Mouse (Mus musculus): ENCODE results near the gene Cyb5r3. TPM values are rescaled to one million over a fixed set of nuclear protein-coding genes. Genes with fewer than 3 reads are reported as not detected.

Gene Cyb5r3
- polyA plus RNA-seq (2014; fragmentation: Nextera tagmentation; extraction: Ambion mirVana), result 136 and 149 TPM in 2 replicates

DNA sequence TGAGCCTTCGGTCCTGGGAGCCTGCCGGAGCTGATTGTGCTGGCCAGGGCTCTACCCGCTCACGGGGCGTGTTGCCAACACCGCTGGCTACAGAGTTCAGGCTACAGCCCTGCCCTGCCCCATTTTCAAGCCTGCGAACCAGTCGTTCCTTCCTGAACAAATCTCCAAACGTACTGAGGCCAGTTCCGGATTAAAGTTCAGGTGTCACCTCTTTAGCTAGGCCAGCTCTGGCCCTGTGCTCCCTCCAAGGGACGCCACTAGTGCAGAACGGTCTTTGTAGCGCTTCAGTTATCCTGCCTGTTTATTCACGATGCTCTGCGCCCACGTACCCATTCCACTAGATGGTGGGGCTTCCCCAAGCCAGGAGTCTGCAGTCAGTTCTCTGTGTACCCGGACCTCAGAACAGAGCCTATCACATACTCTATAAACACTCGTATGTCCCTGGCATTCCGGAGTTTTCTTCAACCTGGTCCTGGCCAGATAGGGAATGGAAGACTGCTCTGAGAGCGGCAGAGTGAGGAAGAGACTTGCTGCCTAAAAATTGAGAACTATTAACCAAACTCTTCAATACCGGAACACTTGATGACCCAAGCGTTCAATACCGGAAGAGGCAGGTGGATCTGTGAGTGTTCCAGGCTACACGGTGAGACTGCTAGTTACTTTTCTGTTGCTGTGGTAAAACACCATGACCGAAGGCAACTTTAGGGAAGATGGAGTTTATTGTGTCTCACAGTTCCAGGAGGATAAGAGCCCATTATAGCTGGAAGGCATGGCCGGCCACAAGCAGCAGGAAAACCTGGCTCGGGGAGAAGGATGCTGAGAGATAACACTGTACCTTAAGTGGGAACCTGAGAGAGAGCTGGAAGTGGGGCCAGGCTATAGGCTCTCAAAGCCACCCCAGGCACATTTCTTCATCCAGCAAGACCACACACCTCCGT lies at the start of gene Cyb5r3:
Gene Cyb5r3 (minus strand): TSS at position 101 of the 938 bp plus-strand sequence.
- Histone ChIP-seq H3K27ac (replicated peaks; ENCODE audit: low read depth, low read length) (peak within 1 kb of the TSS; percentile 65; the same call in 1 of the 2 replicates), H3K9ac (ENCODE audit: low read length) (peak within 1 kb of the TSS; percentile 79), H3K36me3 (ENCODE audit: control insufficient read depth, insufficient read depth, low read length) (no peaks in the 10 kb centered on the region), H3K4me2 (ENCODE audit: low read depth, severe bottlenecking) (peak within 1 kb of the TSS; percentile 89), H3K27me3 (ENCODE audit: control insufficient read depth, insufficient read depth, low read length) (no peaks in the 10 kb centered on the region), H3K4me1 (ENCODE audit: control insufficient read depth, insufficient read depth, low read length) (peaks cover 4% of the 10 kb centered on the region; the same call in 1 of the 2 replicates), H3K9me3 (ENCODE audit: control insufficient read depth, low read length) (no peaks in the 10 kb centered on the region), H3K4me3 (ENCODE audit: low read depth, low read length) (peak within 1 kb of the TSS; percentile 81)
- DNase-seq (ENCODE audit: low spot score), result no peak
- WGBS, result 39% methylated on average over 28 of the region's 28 CpGs
- ATAC-seq (ENCODE audit: insufficient number of reproducible peaks, low FRiP score, low TSS enrichment, low read depth), result peak; percentile 55; the same call in 1 of the 2 replicates

DNA sequence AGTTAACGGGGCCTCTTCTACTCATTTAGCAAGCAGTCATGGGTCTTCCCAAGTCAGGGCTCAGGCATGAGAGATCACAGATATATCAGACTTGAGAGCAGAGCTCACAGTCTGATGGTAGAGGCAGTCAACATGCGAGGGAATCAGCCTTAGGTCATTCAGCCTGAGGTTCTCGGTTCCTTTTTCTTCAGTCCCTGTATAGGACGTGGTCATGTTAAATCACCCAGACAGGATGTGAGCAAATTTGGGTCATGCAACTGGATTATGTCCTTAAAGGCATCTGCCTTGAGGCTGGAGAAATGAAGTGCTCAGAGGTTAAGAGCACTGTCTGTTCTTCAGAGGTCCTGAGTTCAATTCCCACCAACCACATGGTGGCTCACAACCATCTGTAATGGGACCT lies 49.3 kb upstream of the Cyb5r3 start:
- 91% methylated on average over 4 of the region's 4 CpGs for WGBS
- H3K27ac ChIP-seq (replicated peaks; ENCODE audit: low read depth, low read length), result no peak overlapping the region

DNA sequence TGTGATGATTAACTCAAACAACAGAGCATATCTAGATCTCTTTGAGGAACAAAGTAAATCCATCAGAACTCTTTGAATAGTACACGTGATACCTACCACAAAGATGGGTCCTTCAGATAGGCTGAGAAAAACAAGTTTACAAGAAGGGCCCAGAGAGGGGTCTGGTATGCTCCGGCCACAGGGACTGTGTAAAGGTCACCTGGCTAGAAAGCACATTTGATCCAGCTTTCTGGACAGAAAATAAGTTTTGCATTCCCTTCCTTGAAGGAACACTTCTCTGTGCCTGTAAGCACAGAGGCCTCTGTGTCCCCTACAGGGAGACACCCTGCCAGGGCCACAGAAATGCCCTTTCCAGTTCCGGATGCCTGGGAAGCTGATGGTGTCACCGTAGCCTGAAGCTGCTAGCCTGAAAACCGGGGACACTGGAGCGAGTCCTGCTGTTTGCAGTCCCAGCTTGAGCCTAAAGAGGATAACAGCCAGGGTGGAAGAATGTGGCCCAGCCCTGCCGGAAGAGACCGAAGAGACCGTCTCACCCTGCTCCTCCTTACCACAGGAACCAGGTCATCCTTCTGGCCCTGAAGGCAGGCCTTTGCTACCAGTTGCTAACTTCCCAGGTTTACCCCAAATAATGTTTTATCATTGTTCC lies 48.1 kb upstream of the Cyb5r3 start:
- Histone ChIP-seq H3K36me3 (ENCODE audit: control insufficient read depth, insufficient read depth, low read length) (no peaks in the 10 kb centered on the region), H3K4me1 (ENCODE audit: control insufficient read depth, insufficient read depth, low read length) (peaks cover 29% of the 10 kb centered on the region), H3K9me3 (ENCODE audit: control insufficient read depth, low read length) (no peaks in the 10 kb centered on the region), H3K4me2 (ENCODE audit: low read depth, severe bottlenecking) (no peak overlapping the region), H3K9ac (ENCODE audit: low read length) (no peak overlapping the region), H3K27ac (replicated peaks; ENCODE audit: low read depth, low read length) (no peak overlapping the region), H3K27me3 (ENCODE audit: control insufficient read depth, insufficient read depth, low read length) (no peaks in the 10 kb centered on the region; the same call in 1 of the 2 replicates), H3K4me3 (ENCODE audit: low read depth, low read length) (no peak overlapping the region)
- 67% methylated on average over 9 of the region's 9 CpGs for WGBS
- ATAC-seq (ENCODE audit: insufficient number of reproducible peaks, low FRiP score, low TSS enrichment, low read depth) (no peak), DNase-seq (ENCODE audit: low spot score) (no peak)

More for the DNA sequence above, 49.3 kb upstream of the Cyb5r3 start:
- Histone ChIP-seq H3K4me3 (ENCODE audit: low read depth, low read length) (no peak overlapping the region), H3K4me1 (ENCODE audit: control insufficient read depth, insufficient read depth, low read length) (peaks cover 23% of the 10 kb centered on the region), H3K9me3 (ENCODE audit: control insufficient read depth, low read length) (no peaks in the 10 kb centered on the region), H3K9ac (ENCODE audit: low read length) (no peak overlapping the region), H3K27me3 (ENCODE audit: control insufficient read depth, insufficient read depth, low read length) (no peaks in the 10 kb centered on the region; the same call in 1 of the 2 replicates), H3K4me2 (ENCODE audit: low read depth, severe bottlenecking) (no peak overlapping the region), H3K36me3 (ENCODE audit: control insufficient read depth, insufficient read depth, low read length) (no peaks in the 10 kb centered on the region)
- ATAC-seq (ENCODE audit: insufficient number of reproducible peaks, low FRiP score, low TSS enrichment, low read depth), result no peak
- DNase-seq (ENCODE audit: low spot score), result no peak

DNA sequence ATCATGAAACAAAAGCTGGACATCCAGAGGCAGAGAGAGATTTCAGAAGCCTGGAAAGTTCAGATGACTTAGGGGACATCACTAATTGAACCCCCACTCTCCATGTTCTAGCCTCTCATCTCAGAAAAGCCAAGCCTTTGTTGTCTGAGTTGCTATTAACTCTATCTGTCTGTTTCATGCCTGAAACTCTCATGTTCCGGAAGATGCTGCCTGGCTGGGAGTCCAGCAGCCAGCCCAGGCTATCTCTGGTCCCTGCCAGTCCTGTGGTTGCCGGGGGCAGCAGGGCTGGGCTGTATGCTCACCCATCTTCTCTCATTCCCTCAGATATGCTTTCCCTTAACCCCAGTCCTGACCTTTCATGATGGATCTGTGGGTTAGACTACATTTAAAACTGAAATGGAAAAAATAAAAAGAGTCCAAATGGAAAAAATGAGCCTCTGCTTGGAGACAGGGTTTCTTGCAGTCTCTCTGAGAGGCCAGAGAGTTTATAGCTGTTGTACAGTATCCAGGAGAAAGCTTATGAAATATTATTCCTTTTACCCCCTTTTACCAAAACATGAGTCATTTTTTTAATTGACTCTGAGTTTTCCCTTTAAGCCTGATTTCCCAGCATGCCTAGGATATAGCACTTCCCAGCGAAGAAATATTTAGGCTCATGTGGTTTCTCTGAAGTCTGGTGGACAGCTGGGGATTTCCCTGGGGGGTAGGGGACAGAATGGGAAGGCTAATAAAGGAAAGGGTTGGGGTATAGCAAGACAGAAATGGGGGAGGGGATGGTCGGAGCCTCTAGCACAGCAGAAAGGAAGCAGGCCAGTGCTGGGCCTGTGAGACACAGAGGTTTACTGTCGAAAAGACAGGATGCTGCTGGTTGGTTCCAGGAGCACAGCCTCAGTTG lies 43.2 kb upstream of the Cyb5r3 start:
- Histone ChIP-seq H3K27ac (replicated peaks; ENCODE audit: low read depth, low read length) (peak overlapping the region; percentile 63), H3K9me3 (ENCODE audit: control insufficient read depth, low read length) (no peaks in the 10 kb centered on the region), H3K4me2 (ENCODE audit: low read depth, severe bottlenecking) (no peak overlapping the region), H3K4me1 (ENCODE audit: control insufficient read depth, insufficient read depth, low read length) (0 out of 2 replicates have a peak, but pooled peaks cover 6% of the 10 kb centered on the region), H3K36me3 (ENCODE audit: control insufficient read depth, insufficient read depth, low read length) (no peaks in the 10 kb centered on the region), H3K4me3 (ENCODE audit: low read depth, low read length) (no peak overlapping the region), H3K9ac (ENCODE audit: low read length) (no peak overlapping the region), H3K27me3 (ENCODE audit: control insufficient read depth, insufficient read depth, low read length) (no peaks in the 10 kb centered on the region; the same call in 1 of the 2 replicates)
- ATAC-seq (ENCODE audit: insufficient number of reproducible peaks, low FRiP score, low TSS enrichment, low read depth) (peak; percentile 76; the same call in 1 of the 2 replicates), DNase-seq (ENCODE audit: low spot score) (peak; percentile 58)
- 38% methylated on average over 5 of the region's 5 CpGs for WGBS

DNA sequence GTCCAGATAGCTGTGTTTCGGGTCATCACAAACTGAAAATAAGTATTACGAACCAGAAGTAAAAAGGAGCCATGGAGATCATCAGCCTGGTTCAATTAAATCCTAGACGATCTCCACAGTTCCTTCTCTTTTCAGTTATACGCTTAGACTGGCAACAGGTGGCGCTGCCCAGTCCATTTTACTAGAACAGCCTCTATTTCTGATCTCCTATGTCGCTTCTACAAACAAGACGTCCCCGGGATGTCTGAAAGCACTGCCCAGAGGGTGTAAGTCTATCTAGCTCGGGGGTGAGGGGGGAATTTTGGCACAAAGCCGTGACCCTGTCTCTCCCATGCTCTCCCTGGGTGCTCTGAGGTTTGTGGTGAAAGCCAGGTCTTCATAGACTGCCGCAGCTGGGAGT lies 37.8 kb upstream of the Cyb5r3 start:
- DNase-seq (ENCODE audit: low spot score) (peak; percentile 78), ATAC-seq (ENCODE audit: insufficient number of reproducible peaks, low FRiP score, low TSS enrichment, low read depth) (no peak)
- WGBS, result 22% methylated on average over 11 of the region's 11 CpGs
- Histone ChIP-seq H3K9ac (ENCODE audit: low read length) (no peak overlapping the region), H3K4me3 (ENCODE audit: low read depth, low read length) (peak overlapping the region; percentile 4; the same call in 1 of the 2 replicates), H3K9me3 (ENCODE audit: control insufficient read depth, low read length) (no peaks in the 10 kb centered on the region), H3K36me3 (ENCODE audit: control insufficient read depth, insufficient read depth, low read length) (no peaks in the 10 kb centered on the region), H3K4me1 (ENCODE audit: control insufficient read depth, insufficient read depth, low read length) (no peaks in the 10 kb centered on the region), H3K4me2 (ENCODE audit: low read depth, severe bottlenecking) (peak overlapping the region; percentile 45), H3K27me3 (ENCODE audit: control insufficient read depth, insufficient read depth, low read length) (no peaks in the 10 kb centered on the region), H3K27ac (replicated peaks; ENCODE audit: low read depth, low read length) (no peak overlapping the region)

DNA sequence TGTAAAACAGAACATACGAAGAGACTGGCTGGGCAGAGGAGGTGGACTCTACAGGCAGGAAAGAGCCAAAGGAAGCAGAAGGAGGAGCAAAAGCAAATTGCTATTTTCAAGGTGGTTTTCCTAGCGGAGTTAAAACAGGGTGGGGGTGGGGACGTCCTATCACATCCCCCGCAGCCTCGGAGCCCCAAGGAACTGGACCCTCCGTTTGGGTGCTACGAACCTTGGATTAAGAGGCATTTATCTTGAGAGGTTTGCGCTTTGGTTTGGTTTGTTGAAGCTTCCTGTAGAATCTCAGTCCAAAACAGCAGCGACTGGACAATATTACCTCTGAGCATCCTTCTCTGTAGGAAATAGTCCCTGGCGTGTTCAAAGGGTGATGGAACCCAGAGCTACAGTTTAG lies 37.3 kb upstream of the Cyb5r3 start:
- no peak for DNase-seq (ENCODE audit: low spot score)
- no peak for ATAC-seq (ENCODE audit: insufficient number of reproducible peaks, low FRiP score, low TSS enrichment, low read depth)
- Histone ChIP-seq H3K27ac (replicated peaks; ENCODE audit: low read depth, low read length) (no peak overlapping the region), H3K27me3 (ENCODE audit: control insufficient read depth, insufficient read depth, low read length) (no peaks in the 10 kb centered on the region), H3K36me3 (ENCODE audit: control insufficient read depth, insufficient read depth, low read length) (no peaks in the 10 kb centered on the region), H3K4me1 (ENCODE audit: control insufficient read depth, insufficient read depth, low read length) (0 out of 2 replicates have a peak, but pooled peaks cover under 1% of the 10 kb centered on the region), H3K4me3 (ENCODE audit: low read depth, low read length) (peak overlapping the region; percentile 4; the same call in 1 of the 2 replicates), H3K9ac (ENCODE audit: low read length) (no peak overlapping the region), H3K4me2 (ENCODE audit: low read depth, severe bottlenecking) (peak overlapping the region; percentile 45), H3K9me3 (ENCODE audit: control insufficient read depth, low read length) (no peaks in the 10 kb centered on the region)
- WGBS, result 15% methylated on average over 10 of the region's 10 CpGs

DNA sequence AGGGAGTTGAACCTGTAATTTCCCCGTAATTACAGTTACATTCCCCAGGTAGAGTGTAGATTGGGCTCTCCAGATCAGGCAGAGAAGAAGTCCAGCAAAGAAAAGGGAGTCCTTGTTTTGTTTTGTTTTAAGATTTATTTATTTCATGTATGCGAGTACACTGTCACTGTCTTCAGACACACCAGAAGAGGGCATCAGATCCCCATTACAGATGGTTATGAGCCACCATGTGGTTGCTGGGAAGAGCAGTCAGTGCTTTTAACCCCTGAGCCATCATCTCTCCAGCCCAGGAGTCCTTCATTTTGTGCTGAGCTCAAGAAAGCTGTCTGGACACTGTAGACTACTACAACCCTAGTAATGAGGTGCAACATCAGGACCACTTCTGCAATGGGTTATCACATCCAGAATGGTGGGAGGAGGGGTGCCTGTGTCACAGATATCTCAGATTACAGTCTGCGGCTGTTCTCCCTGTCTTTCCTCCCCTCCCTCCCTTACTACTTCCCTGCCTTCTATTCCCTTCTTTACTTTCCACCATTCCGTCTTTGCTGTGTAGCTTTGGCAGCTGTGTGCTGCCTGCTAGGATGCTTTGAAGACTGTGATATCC lies 36.8 kb upstream of the Cyb5r3 start:
- Histone ChIP-seq H3K27me3 (ENCODE audit: control insufficient read depth, insufficient read depth, low read length) (no peaks in the 10 kb centered on the region), H3K4me2 (ENCODE audit: low read depth, severe bottlenecking) (peak overlapping the region; percentile 45), H3K9me3 (ENCODE audit: control insufficient read depth, low read length) (no peaks in the 10 kb centered on the region), H3K36me3 (ENCODE audit: control insufficient read depth, insufficient read depth, low read length) (no peaks in the 10 kb centered on the region), H3K27ac (replicated peaks; ENCODE audit: low read depth, low read length) (no peak overlapping the region), H3K9ac (ENCODE audit: low read length) (no peak overlapping the region), H3K4me3 (ENCODE audit: low read depth, low read length) (peak overlapping the region; percentile 4; the same call in 1 of the 2 replicates), H3K4me1 (ENCODE audit: control insufficient read depth, insufficient read depth, low read length) (peaks cover 6% of the 10 kb centered on the region; the same call in 1 of the 2 replicates)
- DNase-seq (ENCODE audit: low spot score), result peak; percentile 34
- ATAC-seq (ENCODE audit: insufficient number of reproducible peaks, low FRiP score, low TSS enrichment, low read depth), result 0 out of 2 replicates have a peak, but pooled peaks have one; percentile 44
- 38% methylated on average over 4 of the region's 4 CpGs for WGBS

Data from limb, embryonic 11.5 days (tissue).